Mouse (Mus musculus): ENCODE measurements around the gene Zfr.
"Not testable (repeated sequence)": the region's sequence is repeated elsewhere in the genome, so short reads cannot be mapped to it uniquely, and the experiment has no call there.

Zfr gene

DNA sequence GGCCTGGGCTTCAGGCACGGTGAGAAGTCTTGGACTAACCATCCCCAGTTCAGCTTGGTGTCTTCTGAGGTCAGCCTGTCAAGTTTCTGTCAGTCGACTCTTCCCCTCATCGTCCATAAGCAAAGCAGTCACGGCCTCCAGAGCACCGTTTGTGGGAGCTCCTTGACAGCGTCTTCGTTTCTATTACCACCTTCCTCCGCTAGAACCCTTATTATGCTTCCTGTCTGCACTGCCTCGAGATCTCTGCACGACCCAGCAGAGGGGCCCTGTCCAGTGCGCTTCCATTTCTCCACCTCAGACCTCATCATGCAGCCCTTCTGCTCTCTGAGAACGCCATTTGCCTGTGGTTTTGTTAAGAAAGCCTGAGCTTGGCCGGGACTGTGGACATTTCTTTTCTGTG, 99.2 kb downstream of the Zfr start:
- DNase-seq, result no peak

DNA sequence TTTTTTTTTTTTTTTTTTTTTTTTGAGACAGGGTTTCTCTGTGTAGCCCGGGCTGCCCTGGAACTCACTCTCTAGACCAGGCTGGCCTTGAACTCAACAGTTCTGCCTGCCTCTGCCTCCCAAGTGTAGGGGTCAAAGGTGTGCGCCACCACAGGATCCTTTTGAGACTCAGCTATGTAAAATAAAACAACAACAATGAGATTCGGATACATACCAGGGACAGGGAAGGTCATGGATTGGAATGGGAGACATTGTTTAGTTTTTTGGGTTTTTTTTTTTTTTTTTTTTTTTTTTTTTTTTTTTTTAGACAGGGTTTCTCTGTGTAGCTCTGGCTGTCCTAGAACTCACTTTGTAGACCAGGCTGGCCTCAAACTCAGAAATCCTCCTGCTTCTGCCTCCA, 99.7 kb downstream of the Zfr start:
- not testable (repeated sequence) for DNase-seq

DNA sequence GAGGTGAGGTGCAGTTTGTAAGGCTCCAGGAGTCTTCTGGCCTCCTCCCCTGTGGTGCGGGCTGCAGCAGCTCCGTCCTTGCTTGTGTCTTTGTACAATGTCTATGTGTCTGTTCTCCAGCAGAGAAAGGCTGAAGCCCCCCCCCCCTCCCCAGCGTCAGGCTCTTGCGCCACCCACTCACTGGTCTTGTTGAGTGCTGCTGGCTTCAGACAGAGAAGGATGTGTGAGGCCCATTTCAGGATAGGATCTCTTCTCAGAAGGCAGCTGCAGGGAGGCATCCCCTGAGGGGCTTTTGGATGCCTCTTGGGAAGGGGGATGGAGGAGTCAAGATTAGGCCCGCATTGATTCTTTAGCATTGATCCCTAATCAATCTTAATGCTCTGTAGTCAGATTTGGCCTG, 100.2 kb downstream of the Zfr start:
- DNase-seq, result no peak

DNA sequence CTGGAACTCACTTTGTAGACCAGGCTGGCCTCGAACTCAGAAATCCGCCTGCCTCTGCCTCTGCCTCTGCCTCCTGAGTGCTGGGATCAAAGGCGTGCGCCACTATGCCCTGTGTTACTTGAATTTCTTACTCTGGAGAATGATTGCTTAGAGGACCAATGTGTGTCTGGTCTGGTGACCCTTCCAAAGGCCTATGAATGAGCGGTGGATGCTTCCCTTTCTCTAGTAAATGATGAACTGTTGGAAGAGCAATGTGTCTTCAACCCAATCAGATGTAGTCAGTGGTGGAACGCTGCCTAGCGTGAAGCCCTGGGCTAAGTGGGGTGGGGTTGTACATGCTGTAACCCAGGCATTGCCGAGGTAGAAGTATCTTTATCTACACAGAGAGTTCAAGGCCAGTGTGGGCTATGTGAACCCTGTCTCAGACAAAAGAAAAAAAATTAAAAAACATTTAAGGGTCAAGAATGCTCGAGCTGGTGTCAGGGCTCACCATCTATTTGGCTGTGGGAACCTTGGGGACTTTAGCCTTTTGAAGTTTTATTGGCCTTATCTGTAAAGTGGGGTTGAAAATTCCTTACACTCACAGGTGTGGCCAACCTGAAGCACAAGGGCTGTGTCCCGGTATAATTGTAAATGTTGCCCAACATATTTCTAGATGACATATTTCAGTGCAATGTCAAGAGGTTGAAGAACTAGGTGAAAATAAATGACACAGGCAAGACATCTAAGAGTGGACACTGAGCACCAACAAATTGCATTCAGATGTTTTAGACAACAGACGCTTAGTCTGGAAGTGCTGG, 101.2 kb downstream of the Zfr start:
- no peak for DNase-seq

DNA sequence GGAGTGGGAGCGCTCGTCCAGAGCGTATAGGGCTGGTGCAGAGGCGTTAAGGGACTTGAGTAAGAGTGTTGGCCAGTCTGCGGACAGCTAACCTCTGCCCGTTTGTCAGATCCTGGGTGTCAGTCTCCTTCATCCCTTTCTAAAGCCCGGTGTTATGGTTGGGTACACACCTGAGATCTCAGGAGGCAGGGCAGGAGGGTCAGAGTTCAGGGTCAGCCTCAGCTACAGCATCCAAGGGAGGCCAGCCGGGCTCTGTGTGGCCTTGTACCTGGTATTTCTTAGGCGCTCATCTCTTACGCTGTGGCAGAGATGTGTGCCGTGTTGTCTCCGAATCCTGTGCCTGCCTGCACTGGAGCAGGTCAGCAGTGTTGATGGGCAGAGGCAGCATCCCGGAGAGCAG, 103.5 kb downstream of the Zfr start:
- DNase-seq, result peak; percentile 60 to 68

DNA sequence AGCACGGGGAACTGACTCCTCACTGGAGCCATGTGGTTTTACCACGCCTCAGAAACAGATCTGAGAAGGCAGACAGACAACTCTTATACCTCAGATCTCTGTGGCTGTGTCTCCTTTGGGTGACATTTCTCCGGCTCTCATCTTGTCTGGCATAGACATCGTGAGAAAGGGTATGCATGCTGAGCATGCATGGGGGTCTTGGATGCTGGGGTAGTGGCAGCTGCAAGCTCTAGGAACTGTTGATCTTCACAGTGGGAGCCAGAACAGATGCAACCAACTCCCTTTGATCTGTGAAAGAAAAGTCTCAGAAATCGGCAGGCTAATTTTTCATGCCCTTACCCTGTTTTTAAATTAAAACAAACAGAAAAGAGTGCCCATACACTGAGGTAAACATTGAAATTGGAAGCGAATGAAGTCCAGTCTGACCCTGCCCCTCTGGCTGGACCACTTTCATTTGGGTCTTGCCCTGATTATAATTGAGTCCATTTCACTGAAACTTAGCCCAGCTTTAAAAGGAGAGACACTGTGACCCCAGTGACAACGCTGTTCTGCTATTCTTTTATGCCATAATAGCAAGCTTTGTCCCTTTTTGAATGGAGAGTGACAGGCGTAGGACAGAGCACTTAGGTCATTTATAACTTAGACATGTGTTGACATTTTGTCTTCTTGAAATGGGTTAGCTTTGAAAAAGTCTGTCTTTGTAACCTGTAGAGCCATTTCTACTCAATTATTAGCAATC, 105.1 kb downstream of the Zfr start:
- no peak for DNase-seq

DNA sequence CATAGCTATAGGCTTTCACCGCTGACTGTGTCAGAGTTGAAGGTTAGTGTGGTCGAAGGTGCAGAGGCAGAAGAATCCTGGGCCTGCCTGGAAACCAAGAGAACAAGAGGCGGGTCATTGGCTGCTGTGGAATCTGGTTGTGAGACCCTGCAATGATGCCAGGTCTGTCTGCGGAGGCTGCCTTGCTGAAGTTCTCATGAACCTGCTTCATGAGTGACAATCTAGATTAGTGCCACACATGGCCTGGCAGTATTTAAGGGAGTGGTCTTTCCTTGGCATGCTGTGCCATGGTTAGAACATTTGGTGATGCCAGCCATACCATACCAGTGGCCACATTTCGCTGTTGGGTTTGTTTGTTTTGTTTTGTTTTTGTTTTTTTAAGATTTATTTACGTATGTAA, 105.8 kb downstream of the Zfr start:
- DNase-seq, result no peak

DNA sequence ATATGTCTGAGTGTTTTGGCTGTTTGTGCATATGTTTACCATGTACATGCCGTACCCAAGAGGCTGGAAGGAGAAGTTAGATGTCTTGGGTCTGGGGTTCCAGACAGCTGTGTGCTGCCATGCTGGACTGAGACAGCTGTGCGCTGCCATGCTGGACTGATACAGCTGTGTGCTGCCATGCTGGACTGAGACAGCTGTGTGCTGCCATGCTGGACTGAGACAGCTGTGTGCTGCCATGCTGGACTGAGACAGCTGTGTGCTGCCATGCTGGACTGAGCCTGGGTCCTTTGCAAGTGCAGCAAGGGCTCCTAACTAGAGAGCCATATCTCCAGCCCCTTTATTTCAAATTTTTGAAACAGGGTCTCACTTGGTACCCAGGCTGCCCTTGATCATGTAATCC, 106.6 kb downstream of the Zfr start:
- DNase-seq, result no peak

DNA sequence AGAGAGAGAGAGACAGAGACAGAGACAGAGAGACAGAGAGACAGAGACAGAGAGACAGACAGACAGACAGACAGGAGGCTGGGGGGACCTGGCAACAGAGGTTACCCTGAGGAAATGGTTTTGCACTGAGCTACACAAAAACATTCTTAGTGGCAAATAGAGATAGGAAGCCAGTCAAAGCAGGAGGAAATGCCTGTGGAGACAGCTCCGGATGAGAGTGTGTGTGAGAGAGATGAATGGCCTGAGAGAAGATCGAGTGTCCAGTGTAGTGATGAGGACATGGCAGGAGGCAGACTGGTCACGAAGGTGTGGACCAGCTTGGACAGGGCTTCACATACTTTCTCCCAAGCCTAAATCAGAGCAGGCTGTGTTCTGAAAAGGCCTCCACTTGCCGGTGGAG, 107.4 kb downstream of the Zfr start:
- no peak for DNase-seq

DNA sequence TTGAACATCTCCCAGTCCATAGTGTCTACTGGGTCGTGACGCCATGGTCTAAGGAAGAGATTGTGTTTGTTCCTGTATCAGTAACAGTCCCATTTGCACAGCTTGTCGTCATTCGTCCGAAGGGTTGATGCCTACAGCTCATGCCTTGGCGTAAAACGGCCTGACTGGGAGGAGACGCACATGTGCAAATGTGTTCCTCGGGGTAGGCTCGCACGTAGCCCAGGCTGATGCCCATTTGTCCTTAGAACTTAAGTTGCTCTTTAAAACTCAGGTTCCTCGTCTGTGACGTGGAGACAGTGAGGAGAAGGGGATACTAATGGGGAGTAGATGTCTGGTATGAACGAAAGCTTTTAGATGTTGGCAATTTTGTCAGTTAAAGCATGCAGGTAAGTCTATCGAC, 109.3 kb downstream of the Zfr start:
- DNase-seq, result peak; percentile 56 to 71

DNA sequence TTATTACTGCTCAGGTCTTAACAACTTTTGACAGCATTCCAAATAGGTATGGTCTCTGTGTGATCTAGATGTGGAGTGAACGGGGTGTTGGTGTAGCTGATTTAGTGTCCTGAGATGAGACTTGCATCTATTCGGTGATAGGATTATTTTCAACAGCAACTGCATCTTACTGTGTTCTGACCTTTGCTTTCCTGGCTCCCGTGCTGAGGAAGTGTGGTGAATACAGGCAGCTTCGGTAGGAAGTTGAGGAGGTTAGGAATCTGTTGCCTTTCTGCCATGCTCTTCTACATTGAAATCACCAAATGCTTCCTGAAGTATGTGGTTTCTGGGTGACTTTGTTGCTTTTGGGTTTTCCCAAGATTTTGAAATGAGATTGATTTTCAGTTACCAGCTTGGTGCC, 109.7 kb downstream of the Zfr start:
- DNase-seq, result peak in 1 of 2 experiments; percentile 42

DNA sequence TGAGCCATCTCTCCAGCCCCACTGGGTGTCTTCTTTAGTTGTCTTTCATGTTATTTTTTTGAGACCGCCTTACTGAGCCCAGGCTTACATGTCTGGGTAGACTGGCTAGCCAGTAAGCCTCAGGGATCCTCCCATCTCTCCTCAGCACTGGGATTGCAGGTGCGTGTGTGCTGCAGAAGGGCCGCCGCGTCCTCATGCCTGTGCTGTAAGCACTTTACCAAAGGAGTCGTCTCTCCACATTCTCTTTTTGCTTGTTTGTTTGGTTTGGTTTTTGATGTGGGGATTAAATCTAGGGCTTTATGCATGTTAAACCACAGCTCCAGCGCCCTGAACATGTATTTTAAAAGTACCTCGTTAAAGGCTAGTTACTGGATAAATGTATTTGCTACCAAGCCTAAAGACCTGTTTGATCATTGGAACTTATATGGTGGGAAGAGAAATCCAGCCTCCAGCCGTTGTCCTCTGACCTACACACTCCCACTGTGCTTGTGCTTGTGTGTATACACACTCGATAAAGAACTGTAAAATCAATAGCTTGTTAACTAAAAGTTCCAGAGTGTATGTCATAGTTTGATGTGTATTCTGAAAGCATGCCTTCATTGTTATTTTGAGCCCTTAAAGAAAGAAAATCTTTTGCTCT, 112.1 kb downstream of the Zfr start:
- DNase-seq, result no peak

DNA sequence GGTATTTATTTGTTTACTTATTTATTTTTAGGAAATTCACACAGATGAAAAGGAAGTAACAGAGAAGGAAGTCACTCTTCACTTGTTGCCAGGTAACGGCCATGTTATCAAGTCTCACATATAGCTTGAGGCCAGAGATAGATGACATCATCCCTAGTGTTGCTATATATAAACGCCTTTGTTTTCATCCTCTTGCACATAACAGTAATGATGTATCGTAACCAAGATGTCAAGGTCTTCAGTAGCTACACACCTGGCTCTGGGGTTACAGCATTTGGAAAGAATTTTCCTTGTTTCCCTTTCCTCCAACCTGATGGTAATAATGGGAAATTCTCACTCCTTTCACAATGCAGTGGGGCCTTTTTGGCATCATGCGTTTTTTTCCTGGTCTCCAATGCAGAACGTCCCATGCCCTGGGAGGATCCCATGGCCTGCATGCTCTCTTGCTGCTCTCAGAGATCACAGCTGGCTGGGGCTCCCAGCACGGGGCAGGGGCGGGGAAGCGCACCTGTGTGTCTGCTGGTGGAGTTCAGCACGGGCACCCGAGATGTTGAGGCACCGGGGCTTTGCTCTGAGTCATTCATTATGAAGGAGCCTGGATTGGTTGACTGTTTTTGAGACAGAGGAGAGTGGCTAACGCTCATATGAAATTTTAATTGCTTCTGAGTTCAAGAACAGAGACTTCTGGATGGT, 112.8 kb downstream of the Zfr start:
- no peak for DNase-seq

DNA sequence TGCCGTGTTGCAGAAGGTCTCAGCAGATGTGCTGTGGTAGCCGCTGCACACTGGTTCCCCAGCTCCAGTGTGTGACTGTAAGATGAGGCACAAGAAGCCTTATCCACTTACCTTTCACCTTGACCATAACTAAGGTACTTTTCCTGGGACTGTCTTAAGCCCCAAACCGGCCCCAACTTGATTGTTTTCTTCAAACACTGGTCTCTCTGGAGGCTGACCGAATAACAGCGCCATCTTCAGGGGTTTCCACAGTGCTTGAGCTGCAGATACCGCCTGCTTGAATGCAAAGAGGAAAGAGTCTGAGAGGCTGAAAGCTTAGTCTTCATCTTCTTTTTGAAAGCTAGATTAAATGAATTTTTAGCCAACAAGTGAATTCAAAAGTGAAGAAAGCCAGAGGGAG, 113.8 kb downstream of the Zfr start:
- DNase-seq, result no peak

DNA sequence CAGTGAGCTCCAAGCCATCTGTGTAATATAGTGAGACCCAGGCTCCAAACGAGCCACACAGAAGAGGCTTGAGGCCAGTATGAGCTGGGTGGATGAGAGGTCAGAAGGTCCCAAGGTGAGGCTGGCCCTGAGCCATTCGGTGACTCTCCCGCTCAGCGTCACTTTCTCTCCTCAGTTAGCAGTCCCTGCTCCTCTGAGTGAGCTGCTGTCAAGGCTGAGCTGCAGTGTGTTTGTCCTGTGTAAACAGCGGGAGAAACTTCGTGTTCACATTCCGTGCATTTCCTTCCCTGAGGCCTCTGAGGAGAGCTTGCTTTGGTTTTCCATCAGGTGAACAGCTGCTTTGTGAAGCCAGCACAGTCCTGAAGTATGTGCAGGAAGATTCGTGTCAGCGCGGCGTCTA, 114.8 kb downstream of the Zfr start:
- DNase-seq, result no peak

DNA sequence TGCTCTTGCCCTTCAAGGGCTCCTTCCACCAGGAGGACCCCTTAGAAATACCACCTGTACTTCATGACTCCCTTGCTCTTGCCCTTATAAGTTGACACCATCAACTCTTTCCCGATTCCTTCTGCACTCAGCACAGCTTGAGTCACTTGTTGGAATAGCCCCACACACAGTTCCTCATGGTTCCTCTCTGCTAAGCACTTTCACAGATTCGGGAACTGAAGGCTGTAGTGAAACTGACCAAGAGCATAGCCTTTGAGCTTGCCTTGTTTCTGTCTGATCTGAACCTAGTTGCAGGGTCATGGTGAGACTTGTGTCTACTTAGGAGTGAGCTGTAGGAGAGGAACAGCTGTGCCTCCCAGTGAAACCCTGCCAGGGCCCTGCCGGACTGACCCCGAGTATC, 115.4 kb downstream of the Zfr start:
- DNase-seq, result no peak
